Mouse (Mus musculus): Measurements from ENCODE around the gene Zc3h13.

The Zc3h13 gene

DNA sequence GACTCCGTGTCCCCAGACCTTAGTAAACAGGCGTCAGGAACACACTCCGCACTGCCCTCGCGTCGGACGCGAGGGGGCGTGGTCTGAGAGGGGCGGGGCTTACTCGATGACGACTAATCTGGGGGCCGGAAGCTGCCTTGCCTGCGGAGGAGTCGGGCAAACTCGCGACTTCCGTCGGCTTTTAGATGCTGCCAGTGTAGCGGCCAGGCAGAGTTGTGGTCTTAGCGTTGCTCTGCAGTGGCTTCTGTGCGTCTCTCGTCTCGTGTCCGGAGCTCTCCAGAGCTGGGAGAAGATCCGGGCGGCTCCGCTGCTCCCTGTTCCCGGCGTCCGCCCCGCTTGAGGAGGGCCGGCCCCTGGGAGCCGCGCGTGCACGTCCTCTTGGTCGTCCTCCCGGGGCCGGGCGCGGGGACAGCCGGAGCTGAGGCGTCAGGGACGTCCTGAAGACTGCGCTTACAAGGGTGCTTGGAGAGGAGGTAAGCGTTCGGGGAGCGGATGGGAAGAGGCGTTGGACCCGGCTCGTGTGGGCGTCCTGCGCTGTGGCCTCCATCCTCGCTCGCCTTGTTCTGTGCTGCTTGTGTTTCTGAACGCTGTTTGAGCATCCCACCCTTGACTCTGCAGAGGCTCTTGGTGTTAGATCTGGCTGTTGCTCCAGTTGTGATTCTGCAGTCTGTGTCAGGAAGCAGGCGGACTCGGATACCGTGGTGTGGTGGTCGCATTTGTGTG lies at the start of gene Zc3h13:
TSS of gene Zc3h13 (plus strand) at position 181 of the 723 bp plus-strand sequence.
- peak; percentile 93 for DNase-seq (ENCODE audit: low spot score)

DNA sequence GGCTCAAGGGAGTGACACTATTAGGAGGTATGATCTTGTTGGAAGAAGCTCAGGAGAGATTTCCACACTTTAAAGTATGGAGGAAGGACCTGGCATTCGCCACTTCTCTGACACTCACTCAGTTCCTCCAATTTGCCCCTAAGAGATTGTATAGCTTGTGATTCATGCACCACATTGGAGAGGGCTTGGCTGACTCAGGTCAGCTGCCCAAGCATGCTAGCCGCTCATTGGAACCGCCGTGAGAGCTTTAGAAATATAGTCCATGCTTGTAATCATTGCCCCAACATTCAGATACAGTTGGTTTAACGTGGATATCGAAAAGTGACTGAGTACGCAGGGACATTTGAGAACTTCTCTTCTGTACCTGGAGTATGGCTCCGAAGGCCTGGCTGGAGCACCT lies 48.6 kb upstream of the Zc3h13 start:
- no peak for DNase-seq (ENCODE audit: low spot score)

DNA sequence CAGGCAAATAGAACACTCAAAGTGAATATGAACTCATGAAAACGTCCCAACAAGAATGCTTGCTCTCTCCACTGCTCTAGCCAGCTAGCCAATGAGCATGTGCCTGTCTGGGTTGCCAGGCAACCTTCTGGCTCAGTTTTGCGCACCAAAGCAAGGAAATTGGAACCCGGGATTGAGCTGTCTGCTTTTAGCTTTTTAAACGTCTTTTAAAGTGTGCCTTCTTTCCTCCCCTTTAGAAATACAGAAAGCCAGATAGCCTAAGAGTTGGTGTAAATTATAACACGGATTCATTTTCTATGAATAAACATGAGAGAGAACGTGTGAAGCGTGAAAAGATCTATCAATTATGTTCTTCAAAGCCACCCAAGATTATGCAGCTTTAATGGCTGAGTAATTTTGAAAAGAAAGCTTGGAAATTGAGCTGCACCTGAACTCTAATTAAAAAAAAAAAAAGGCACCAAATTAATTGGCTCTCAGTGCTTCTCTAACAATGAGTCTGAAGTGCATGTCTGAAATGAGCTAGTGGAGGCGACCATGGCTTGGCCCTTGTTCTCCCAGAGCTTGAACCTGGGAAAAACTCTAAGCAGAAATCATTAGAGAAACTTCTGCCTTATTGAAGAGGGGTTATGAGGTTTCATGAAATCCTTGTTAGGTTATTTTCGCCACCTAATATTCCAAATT lies 48.1 kb upstream of the Zc3h13 start:
- no peak for DNase-seq (ENCODE audit: low spot score)

DNA sequence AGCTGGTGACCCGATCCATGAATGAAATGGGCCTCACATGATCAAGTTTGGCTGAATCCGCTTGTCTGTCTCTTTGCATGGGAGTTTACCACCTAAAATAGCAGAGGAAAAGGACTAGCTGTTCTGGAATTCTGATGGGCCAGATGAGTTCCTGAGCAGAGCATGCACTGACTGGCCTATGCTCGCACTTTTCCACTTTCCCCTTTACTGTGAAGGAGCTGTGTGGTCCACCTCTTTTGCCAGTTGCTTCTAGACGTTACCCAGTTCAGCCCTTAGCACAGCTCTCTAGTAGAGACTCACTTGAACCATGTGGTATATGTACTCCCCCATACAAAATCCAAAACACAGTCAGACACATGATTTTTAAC lies 47.6 kb upstream of the Zc3h13 start:
- no peak for DNase-seq (ENCODE audit: low spot score)

DNA sequence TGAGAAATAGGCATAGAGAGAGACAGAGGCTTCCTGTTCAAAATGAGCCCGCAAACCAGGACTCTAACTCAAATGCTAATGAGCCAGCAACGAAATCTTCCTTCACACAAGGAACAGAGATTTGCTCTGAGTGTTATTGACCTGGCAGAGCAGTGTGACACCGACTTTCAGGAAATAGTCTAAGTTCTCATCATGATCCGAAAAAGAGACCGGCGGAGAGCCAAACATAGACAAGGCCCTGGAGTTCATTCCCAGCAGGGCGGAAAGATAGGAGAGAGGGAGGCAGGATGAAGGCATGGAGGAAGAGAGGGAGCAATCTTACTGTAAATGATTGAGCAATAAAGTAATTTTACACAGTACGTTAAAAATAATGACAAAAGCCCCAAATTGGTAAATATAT lies 47.1 kb upstream of the Zc3h13 start:
- DNase-seq (ENCODE audit: low spot score): no peak

DNA sequence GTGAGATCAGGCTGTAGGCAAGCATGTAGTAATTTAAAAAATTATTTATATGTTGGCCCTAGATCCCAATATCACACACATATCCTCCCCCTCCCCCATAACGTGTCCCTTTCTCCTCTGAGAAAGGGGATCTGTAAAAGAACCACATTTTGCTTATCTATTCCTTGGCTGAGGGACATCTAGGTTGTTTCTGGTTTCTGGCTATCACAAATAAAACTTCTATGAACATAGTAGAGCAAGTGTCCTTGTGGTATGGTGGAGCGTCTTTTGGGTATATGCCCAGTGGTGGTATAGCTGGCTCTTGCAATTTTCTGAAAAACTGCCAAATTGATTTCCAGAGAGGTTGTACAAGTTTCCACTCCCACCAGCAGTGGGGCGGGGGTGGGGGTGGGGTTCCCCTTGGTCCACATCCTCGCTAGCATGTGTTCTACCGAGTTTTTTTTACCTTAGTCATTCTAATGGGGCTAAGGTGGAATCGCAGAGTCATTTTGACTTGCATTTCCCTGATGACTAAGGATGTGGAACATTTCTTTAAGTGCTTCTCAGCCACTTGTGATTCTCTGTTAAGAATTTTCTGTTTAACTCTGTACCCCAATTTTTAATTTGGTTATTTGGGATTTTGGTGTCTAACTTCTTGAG lies 46.0 kb upstream of the Zc3h13 start:
- DNase-seq (ENCODE audit: low spot score): no peak

DNA sequence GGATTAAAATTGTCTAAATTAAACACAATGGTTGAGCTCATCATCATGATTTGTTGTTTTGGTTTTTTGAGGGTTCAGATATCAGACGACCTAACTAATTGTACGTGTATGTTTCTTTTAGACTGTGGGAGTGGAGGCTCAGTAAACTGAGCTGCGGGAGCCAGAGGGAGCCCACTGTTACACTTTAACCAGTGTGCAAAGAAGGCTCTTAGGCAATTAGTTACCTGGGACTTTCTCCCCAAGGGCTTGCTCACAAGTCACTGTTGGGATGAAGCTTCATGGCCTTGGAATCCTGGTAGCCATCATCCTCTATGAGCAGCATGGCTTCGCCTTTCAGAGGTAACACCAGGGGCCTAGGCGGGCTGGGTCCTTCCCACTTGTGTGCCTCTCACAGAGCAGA lies 42.1 kb upstream of the Zc3h13 start, which contains the start of gene Cpb2:
TSS of gene Cpb2 (plus strand) at position 201 of the 400 bp plus-strand sequence.
- no peak for DNase-seq (ENCODE audit: low spot score)

DNA sequence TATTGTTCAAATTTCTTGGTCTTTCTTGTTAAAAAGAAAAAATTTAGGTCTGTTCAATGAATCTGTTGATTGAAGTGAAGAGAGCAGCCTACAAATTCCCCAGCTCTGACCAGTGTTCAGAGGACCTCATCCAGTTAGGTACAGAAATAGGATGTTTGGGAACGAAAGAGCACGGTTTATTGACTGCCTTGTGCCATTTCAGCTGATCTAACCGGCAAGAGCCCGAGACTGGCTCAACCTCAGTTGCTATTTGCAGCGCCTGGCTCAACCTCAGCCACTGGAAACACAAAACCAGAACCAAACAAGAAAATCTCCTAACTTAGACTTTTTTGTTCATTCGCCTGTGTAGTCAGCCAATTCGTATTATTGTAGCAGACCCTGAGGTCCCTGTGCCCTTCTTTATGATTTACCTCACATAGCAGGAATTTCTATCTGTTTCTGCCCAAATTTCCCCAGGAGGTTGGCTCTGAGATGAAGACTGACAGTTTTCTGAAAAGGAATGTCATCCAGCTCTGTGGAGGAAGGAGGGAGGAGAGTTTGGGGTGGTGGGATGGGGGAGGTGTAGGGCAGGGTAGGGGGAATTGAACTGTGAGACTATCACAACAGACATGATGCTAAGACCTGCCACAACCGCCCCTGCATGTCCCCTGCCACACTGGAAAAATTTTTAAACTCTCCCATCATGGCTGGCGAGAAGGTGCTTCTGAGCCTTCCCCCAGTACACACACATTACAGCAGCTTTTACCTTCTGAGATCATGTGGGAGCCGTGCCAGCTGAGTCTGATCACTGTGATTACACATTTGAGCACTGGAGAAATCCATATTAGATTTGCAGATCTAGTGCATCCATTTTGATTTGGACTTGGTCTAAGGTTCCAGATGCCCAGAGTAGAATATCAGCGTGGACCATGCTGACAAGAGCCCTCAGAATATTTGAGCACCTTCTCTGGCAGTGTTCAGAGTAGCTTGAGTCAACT lies 37.9 kb upstream of the Zc3h13 start:
- no peak for DNase-seq (ENCODE audit: low spot score)

DNA sequence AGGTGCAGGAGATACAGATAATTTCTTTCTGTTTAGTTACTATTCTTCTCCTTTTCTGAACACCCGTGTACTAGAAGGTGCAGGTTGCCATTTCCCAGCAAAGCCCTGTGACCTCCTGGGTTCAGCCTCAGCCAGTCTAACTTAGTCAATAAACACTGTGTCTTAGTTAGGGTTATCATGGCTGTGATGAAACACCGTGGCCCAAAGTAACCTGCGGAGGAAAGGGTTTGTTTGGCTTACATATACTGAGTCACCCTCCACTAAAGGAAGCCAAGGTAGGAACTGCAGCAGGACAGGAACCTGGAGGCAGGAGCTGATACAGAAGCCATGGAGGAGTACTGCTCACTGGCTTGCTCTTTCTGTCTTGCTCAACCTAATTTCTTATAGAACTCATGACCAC lies 33.7 kb upstream of the Zc3h13 start:
- DNase-seq (ENCODE audit: low spot score): no peak

DNA sequence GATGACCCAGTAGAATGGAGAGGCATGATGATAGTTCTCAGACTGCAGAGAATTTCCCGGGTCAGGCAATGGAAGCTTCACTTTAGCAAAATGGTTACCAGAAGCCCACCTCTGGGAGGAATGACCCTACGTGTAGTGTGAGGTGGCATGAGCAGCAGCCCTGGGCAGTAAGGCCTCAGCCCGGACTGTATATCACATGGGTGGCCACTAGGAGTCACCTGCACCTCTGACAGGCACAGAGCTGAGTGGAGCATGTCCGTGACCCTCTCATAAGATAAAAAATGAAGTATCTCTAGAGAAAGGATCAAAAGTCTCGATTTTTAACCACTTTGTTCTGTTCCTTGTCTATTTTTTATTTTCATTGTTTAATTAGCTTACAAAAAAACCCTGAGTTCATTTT lies 27.7 kb upstream of the Zc3h13 start:
- no peak for DNase-seq (ENCODE audit: low spot score)

DNA sequence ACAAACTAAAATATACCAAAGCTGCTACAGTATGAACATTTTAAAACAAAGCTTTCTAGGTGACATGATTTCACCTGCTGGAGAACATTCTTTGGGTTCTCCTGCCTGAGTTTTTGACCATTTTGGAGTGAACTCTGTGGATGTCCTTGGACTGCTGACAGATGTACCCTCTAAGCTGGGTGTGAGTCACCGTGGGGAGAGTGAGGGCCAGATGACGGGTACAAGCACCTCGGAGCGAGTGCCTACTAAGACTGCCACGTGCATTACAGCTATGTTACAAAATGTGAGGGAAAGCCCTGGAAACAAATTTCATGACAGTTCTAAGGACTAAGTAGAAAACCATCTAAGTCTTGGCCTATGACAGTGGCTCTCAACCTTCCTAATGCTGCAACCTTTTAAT lies 14.6 kb upstream of the Zc3h13 start:
- no peak for DNase-seq (ENCODE audit: low spot score)

DNA sequence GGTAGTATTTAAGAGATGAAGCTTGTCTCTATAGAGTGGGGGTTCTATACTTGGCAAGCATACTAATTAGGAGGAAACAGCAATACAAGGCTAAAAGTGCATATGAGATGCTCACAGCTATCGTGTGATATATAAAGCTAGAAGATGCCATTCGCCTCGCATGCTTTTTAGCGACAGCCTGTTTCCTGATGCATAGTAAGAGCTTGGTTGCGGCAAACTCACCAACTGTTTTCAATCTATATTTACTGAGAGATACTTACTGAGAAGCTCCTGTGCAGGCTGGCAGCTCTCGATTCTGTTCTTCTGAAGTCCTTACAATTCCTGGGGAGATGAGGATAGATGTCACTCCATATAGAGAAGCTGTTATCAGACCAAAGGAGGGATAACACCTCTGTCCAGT lies 4.5 kb upstream of the Zc3h13 start:
- no peak for DNase-seq (ENCODE audit: low spot score)

DNA sequence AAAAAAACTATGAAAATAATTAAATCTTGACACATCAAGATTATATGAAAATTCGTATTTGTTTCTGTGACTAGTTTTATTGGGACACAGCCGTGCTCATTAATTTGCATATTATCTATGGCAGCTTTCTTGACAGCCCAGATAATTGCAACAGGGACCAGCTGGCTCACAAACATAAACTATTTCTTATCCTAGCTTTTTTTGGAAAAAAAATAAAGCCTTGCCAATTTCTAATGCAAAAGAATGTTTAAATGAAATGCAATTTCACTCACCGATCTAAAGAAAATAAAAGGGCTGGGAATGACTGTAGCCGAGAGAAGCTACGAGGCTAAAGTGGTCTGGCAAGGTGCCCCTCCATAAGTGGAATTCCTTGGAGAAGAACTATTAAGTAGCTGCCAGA lies 3.8 kb upstream of the Zc3h13 start:
- DNase-seq (ENCODE audit: low spot score): no peak

DNA sequence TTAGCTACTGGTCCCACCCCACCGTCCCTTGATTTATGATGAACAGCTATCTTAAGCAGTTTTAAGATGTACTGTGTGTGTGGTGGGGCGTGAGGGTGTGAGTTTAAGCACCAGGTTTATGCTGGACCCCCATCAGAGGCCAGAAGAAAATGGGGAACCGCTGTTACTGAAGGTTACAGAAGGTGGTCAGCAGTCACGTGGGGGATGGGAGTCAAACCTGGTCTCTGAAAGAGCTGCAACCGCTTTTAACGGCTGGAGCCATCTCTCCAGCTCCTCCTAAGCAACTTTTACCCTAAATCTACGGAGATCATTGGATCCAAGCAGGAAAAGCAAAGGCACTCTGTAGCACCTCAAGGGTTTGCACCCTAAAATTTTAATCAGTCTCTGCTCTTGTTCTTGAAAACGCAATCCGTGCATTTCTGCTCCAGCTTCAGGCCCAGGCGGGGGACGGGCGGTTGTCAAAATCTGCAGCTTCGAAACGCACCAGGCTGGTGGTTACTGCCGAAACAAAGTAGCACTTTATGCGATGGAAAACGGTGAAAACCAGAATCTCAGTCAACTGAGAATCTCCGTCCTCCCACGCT lies 472 bp upstream of the Zc3h13 start:
- DNase-seq (ENCODE audit: low spot score): no peak

DNA sequence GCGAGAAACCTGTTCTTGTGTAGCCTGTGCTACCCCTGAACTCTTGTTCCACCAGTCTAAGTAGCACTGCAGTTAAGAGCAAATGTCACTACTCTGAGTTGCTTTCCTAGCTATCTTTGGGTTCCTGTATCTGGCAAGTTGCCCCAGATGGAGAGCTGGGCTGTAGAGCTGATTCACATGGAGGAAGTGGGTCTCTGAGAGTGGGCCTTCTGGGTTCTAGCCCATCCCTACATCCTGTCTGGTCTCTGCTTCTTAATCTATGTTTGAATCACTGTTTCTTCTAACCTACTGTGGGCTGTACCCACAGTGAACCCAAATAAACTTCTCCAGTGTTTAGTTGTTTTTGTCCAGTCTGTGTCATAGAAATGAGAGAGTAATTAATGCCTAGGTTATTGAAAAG lies 16.9 kb downstream of the Zc3h13 start:
- DNase-seq (ENCODE audit: low spot score): no peak

DNA sequence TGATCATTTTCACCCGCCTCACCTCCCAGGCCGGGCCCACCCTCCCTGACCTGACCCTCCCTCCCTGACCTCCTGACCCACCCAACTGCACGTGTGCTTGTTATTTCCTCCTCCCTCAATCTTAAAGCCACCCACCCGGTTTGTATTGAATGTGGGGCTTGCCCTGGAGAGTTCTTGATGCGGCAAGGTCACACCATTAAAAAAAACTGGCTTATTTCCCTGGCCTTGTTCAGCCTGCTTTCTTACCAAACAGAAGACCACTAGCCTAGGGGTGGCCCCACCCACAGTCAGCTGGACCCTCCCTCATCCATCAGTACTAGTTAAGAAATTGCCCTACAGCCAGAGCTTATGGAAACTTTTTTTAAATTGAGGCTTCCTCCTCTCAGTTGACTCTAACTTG lies 19.6 kb downstream of the Zc3h13 start:
- DNase-seq (ENCODE audit: low spot score): no peak

DNA sequence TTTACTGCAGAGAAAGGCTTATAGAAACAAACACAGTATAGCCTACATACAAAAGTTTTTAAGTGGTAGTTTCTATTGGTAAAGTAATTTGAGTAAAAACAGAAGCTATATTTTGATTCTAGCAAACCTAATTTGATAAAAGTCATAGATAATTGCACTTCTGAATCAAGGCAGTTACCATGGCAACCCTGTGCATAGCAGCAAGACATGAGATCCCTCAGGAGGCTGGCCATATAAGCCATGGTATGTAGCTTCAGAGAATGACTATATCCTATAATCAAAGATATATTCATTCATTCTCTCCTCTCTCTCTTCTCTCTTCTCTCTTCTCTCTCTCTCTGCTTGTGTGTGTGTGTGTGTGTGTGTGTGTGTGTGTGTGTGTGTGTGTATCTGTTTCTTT lies 23.7 kb downstream of the Zc3h13 start:
- no peak for DNase-seq (ENCODE audit: low spot score)

DNA sequence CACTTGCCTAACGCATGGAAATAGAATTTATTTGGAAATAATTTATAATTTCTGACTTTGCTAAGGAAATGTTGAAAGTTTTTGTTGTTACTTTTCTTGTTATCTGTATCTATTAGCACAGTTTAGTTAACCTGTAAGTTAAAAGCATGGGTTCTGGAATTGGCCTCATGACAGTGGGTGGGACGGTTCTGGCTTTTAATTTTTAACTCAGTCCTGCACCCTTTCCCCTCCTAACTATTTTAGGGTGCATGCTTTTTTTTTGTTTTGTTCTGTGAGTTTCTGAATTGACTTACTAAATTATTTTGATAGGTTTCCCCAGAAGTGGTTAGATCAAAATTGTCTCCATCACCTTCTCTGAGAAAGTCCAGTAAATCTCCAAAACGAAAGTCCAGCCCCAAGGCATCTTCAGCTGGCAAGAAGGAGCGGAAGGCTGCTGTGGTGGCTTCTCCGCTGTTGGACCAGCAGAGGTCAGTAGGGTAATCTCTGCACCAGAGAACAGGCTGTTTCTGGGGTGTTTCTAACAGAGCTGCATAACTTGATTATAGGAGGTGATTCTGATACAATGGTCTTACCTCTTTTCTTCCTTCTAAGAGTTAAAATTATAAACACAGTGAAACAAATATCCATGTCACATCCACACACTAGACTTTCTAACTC lies 25.3 kb downstream of the Zc3h13 start:
- no peak for DNase-seq (ENCODE audit: low spot score)

DNA sequence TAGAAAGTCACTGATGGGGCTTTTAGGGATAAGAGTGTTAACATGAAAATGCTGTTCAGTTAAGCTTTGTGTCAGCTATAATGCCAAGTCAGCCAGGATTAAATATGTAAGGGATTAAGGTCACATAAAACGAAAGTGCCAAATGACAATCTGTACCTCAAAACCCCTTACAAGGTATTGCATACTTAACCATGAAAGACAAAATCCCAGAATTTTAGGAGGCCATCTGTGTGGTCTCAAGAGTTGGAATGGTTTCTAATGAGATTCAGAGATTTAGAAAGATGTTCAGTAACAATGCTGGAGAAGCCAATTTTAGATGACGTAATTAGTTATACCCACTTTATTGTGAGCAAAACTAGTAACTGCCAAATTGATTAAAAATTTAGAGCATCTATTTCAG lies 30.3 kb downstream of the Zc3h13 start:
- no peak for DNase-seq (ENCODE audit: low spot score)

DNA sequence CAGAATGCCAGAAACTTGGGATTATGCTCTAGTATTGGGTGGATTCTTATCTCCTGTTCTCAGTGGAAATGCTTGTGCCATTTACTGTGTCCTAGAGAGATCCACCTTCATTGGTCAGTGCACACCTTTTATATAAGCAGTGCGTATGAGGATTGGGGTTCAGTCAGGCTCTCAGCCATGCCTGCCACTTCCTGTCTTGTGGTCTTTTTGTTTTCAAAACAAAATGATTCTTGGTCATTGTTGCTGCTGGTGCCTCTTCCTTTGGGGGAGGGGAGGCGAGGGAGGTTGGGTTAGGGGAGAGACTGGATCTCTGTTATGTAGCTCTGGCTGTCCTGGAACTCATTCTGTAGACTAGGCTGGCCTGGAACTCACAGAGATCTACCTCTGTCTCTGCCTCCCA lies 34.6 kb downstream of the Zc3h13 start:
- DNase-seq (ENCODE audit: low spot score): no peak

DNA sequence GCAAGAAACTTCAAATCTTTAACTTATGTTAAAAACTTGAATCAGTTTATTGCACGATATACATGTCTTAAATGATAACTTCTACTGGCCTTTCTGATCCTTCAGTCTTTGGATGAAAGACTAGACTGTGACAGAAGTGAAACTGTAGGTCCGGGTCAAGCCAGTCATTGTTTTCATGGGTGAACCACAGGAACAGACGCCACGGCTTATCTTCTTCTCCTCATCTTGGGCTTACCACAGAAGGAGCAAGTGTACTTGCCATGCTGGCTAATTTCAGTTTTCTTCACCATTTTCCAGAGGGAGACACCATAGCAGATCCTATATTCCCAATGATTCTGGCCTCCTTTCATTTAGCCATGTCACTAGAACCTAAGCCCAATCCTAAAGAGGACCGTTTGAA lies 36.1 kb downstream of the Zc3h13 start:
- DNase-seq (ENCODE audit: low spot score): no peak

Data from c-Kit-positive CD71-positive TER-119-positive erythroid progenitor cells, embryonic 14.5 days (primary cell).